Mouse (Mus musculus) spleen, adult 2 months (tissue): ENCODE measurements around the gene Prkcb. TPM values are rescaled to one million over a fixed set of nuclear protein-coding genes. Genes with fewer than 3 reads are reported as not detected.

Experiments used
- DNase-seq, 2 experiments: peaks; one replicate each; pipeline versions ENCODE4 v3.0.0 to v3.0.0-alpha.2; 2012 to 2021; ENCODE audit warnings: low spot score in 2 of 2, low read depth in 1 of 2
- H3K27ac ChIP-seq: fragments of 200-500 bp; 2 replicates; pipeline ENCODE4 v1.5.1; 2012; ENCODE audit warnings: low read length, inconsistent platforms; ENCODE audit not compliant: insufficient read depth
- H3K27me3 ChIP-seq: fragments of 200-500 bp; 2 replicates; pipeline ENCODE4 v1.6.1; 2012; ENCODE audit warnings: mild to moderate bottlenecking, moderate library complexity, low read length, inconsistent platforms; ENCODE audit not compliant: control insufficient read depth, insufficient read depth
- H3K36me3 ChIP-seq: fragments of 200-500 bp; 2 replicates; pipeline ENCODE4 v1.6.1; 2012; ENCODE audit warnings: mild to moderate bottlenecking, low read length, inconsistent platforms; ENCODE audit not compliant: control insufficient read depth, insufficient read depth
- H3K4me1 ChIP-seq: fragments of 200-500 bp; 2 replicates; pipeline ENCODE4 v1.6.1; 2011; ENCODE audit warnings: inconsistent platforms; ENCODE audit not compliant: control insufficient read depth, insufficient read depth, insufficient read length
- H3K4me3 ChIP-seq: fragments of 200-500 bp; 2 replicates; pipeline ENCODE4 v1.5.1; 2011; ENCODE audit warnings: mild to moderate bottlenecking, inconsistent platforms; ENCODE audit not compliant: insufficient read depth, insufficient read length; ENCODE audit errors: extremely low read depth
- CTCF ChIP-seq: fragments of 200-500 bp; IDR thresholded peaks from 2 replicates; pipeline ENCODE4 v1.5.1; 2011; ENCODE audit warnings: mild to moderate bottlenecking, inconsistent platforms; ENCODE audit not compliant: insufficient read depth, insufficient read length, insufficient replicate concordance; ENCODE audit errors: extremely low read depth
- POLR2A ChIP-seq: fragments of 200-500 bp; IDR thresholded peaks from 2 replicates; pipeline ENCODE4 v1.6.1; 2011; ENCODE audit warnings: low read depth, low read length, inconsistent platforms
- WGBS: fragments of 180-500 bp; shearing (Covaris S2); methylation state at CpG from one replicate; pipeline ENCODE4 v1.1.7; 2018; 5-methylcytosine and 5-hydroxymethylcytosine counted together
- polyA plus RNA-seq: library from polyadenylated mRNA; depleted of rRNA; stranded (reverse); fragments of >200 nt; gene quantifications from 2 replicates; pipeline ENCODE4 v1.2.3, GENCODE M21; 2012

Gene Prkcb
- polyA plus RNA-seq, 1 experiment, result 106 TPM

- Histone ChIP-seq H3K27ac (no peak overlapping the region), H3K36me3 (peaks cover 22% of the 10 kb centered on the region), H3K4me1 (no peaks in the 10 kb centered on the region), H3K27me3 (no peaks in the 10 kb centered on the region), H3K4me3 (no peak overlapping the region)
- no peak for DNase-seq
- TF ChIP-seq CTCF (no peak), POLR2A (no peak)
- WGBS, result 76% methylated on average over 7 of the region's 7 CpGs
Observed at GRCm38 (mm10) chr7:122520850-122521638, 232.5 kb downstream of the Prkcb start.

- Histone ChIP-seq H3K36me3 (peaks cover 27% of the 10 kb centered on the region), H3K27ac (no peak overlapping the region), H3K27me3 (no peaks in the 10 kb centered on the region), H3K4me1 (no peaks in the 10 kb centered on the region), H3K4me3 (no peak overlapping the region)
- DNase-seq, result no peak
- TF ChIP-seq CTCF (no peak), POLR2A (no peak)
- WGBS, result 95% methylated on average over 11 of the region's 11 CpGs
Observed at GRCm38 (mm10) chr7:122528201-122528600, 239.7 kb downstream of the Prkcb start.

GRCm38 (mm10) chr7:122528646-122529045, 240.1 kb downstream of the Prkcb start:
- TF ChIP-seq POLR2A, result no peak
- no peak for TF ChIP-seq CTCF
- Histone ChIP-seq H3K4me1 (no peaks in the 10 kb centered on the region), H3K4me3 (no peak overlapping the region), H3K36me3 (peaks cover 27% of the 10 kb centered on the region), H3K27ac (no peak overlapping the region), H3K27me3 (no peaks in the 10 kb centered on the region)
- 94% methylated on average over 5 of the region's 5 CpGs for WGBS
- DNase-seq, result no peak

GRCm38 (mm10) chr7:122533566-122534360, 245.2 kb downstream of the Prkcb start:
- Histone ChIP-seq H3K27ac (no peak overlapping the region), H3K27me3 (no peaks in the 10 kb centered on the region), H3K4me1 (no peaks in the 10 kb centered on the region), H3K4me3 (no peak overlapping the region), H3K36me3 (peaks cover 20% of the 10 kb centered on the region)
- WGBS, result 90% methylated on average over 9 of the region's 9 CpGs
- no peak for DNase-seq
- TF ChIP-seq POLR2A, result no peak
- no peak for TF ChIP-seq CTCF

GRCm38 (mm10) chr7:122544616-122545015, 256.1 kb downstream of the Prkcb start:
- no peaks in the 10 kb centered on the region for H3K27me3 ChIP-seq
- H3K27ac ChIP-seq, result no peak overlapping the region
- no peak overlapping the region for H3K4me3 ChIP-seq
- no peak for TF ChIP-seq CTCF
- no peak for TF ChIP-seq POLR2A
- DNase-seq, result no peak
- no peaks in the 10 kb centered on the region for H3K4me1 ChIP-seq
- H3K36me3 ChIP-seq, result peaks cover 17% of the 10 kb centered on the region
- 78% methylated on average over 3 of the region's 3 CpGs for WGBS

- Histone ChIP-seq H3K4me1 (no peaks in the 10 kb centered on the region), H3K36me3 (no peaks in the 10 kb centered on the region; the same call in none of the 2 replicates), H3K4me3 (no peak overlapping the region), H3K27ac (no peak overlapping the region), H3K27me3 (no peaks in the 10 kb centered on the region)
- no peak for DNase-seq
- WGBS, result 69% methylated on average over 6 of the region's 6 CpGs
- TF ChIP-seq CTCF, result no peak
- TF ChIP-seq POLR2A, result no peak
Observed at GRCm38 (mm10) chr7:122556575-122557140, 268.1 kb downstream of the Prkcb start.
